Mouse (Mus musculus) lung, postnatal 14 days (tissue): ENCODE measurements at regions not wholly inside any gene's neighbourhood (a gene's known extent, or its start where the extent isn't known, plus 50 kb on each side); places are given as distances from the start of the nearest gene placed in this dataset.

Source experiments
- DNase-seq: peaks from one replicate; pipeline ENCODE4 v3.0.0; 2021

DNA sequence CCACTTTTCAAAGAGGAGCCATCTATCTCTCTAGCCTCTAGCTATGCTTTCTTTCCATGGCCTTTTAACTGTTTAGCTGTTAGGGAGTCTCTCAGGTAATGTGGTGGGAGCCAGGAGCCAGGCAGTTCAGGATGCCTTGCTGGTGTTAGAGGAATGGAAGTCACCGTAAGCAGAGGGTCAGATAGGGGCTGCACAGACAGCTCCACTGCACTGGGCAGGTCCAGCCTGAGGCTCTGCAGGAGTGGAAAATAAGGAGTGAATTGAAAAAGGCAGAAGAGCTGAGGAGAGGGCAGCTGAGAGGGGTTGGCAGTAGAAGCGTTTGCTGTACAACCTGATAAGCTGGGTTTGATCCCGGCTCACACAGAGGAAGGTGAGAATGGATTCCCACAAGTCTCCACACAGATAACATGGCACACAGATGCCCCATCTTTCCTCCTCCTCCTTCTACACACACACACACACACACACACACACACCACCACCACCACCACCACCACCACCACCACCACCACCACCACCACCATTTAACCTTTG lies 51.3 kb upstream of the Cpsf6 start:
- no peak for DNase-seq

DNA sequence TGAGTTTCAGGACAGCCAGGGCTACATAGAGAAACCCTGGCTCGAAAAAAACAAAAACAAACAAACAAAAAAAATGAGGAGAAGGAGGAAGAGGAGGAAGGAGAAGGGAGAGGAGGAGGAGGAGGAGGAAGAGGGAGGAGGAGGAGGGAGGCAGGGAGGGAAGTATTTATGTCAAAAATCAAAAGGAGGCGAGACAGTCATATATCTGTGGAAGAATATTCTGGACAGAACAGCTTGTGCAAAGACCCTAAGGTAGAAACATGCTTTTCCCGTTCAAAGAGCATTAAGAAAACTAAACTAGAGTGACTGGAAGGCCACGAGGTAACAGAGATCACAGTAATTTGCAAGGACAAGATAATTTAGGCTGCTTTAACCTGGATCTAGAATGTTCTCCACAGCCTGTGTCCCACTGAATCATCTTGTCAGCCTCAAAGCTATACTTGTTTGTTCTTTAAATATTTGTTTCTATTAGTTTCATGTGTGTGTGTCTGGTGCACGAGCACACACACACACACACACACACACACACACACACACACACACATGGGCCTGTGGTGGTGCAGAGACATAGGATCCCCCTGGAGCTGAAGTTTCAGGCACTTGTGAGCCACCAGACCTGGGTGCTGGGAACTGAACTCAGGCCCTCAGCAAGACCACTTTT lies 50.5 kb upstream of the Cpsf6 start:
- no peak for DNase-seq

DNA sequence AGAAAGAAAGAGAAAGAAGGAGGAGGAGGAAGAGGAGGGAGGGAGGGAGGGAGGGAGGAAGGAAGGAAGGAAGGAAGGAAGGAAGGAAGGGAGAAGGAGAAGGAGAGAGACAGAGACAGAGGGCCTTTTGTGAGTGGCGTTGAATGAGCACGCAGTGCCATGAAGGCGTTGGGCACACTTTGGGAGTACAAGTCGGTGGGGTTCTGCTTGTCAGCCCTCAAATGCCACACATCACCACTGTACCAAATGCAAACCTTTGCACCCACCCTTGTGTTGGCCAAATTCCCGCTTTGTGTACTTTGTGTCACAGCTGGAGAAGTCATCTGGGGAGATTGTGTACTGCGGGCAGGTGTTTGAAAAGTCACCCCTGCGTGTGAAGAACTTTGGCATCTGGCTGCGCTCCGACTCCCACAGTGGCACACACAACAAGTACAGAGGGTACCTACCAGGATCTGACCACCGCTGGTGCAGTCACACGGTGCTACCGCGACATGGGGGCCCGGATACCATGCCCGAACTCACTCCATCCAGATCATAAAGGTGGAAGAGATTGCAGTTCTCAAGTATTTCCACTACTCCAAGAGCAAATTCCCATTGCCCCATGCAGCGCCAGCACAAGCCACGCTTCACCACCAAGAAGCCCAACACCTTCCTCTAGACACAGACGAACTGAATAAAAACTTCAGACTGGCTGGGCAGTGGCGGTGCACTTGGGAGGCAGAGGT lies 49.8 kb upstream of the Cpsf6 start:
- DNase-seq: no peak
